Mouse (Mus musculus) limb, embryonic 12.5 days (tissue): ENCODE data around the gene Hnrnpc. TPM values are rescaled to one million over a fixed set of nuclear protein-coding genes. Genes with fewer than 3 reads are reported as not detected.

Source experiments
- ATAC-seq: fragments of 200-750 bp; cut with Nextera tagmentation; 2 replicates; pipeline ENCODE4 v1.8.0; 2017; ENCODE audit warnings: low read depth, moderate TSS enrichment; ENCODE audit not compliant: insufficient number of reproducible peaks, insufficient read depth, low FRiP score, low TSS enrichment
- H3K27ac ChIP-seq: fragments of 300-500 bp; sonication (generic); 2 replicates; pipeline ENCODE4 v1.5.1; 2016; ENCODE audit warnings: mild to moderate bottlenecking, moderate library complexity
- H3K27me3 ChIP-seq: fragments of 300-500 bp; sonication (generic); 2 replicates; pipeline ENCODE4 v1.6.1; 2016; ENCODE audit warnings: mild to moderate bottlenecking, moderate library complexity
- H3K36me3 ChIP-seq: fragments of 300-500 bp; sonication (generic); 2 replicates; pipeline ENCODE4 v1.6.1; 2016; ENCODE audit warnings: mild to moderate bottlenecking, moderate library complexity
- H3K4me1 ChIP-seq: fragments of 300-500 bp; sonication (generic); replicated peaks from 2 replicates; pipeline ENCODE4 v1.6.1; 2016
- H3K4me2 ChIP-seq: fragments of 300-500 bp; sonication (generic); 2 replicates; pipeline ENCODE4 v1.6.1; 2016; ENCODE audit warnings: mild to moderate bottlenecking, moderate library complexity
- H3K4me3 ChIP-seq: fragments of 300-500 bp; sonication (generic); replicated peaks from 2 replicates; pipeline ENCODE4 v1.5.1; 2016; ENCODE audit warnings: mild to moderate bottlenecking
- H3K9ac ChIP-seq: fragments of 300-500 bp; sonication (generic); replicated peaks from 2 replicates; pipeline ENCODE4 v1.6.1; 2016; ENCODE audit warnings: mild to moderate bottlenecking, moderate library complexity
- H3K9me3 ChIP-seq: fragments of 300-500 bp; sonication (generic); 2 replicates; pipeline ENCODE4 v1.6.1; 2016; ENCODE audit warnings: mild to moderate bottlenecking, moderate library complexity
- WGBS: fragments of 180-500 bp; shearing (Covaris S2); methylation state at CpG from one replicate; pipeline ENCODE4 v1.1.7; 2016; 5-methylcytosine and 5-hydroxymethylcytosine counted together
- polyA plus RNA-seq: library from polyadenylated mRNA; unstranded; fragments of >200 nt; fragmentation: Nextera tagmentation; extraction: Ambion mirVana; gene quantifications from 2 replicates; pipeline ENCODE4 v1.2.1, GENCODE M21; 2016

The Hnrnpc gene
- polyA plus RNA-seq, 1 experiment from 2014 or later, result 869 TPM

DNA sequence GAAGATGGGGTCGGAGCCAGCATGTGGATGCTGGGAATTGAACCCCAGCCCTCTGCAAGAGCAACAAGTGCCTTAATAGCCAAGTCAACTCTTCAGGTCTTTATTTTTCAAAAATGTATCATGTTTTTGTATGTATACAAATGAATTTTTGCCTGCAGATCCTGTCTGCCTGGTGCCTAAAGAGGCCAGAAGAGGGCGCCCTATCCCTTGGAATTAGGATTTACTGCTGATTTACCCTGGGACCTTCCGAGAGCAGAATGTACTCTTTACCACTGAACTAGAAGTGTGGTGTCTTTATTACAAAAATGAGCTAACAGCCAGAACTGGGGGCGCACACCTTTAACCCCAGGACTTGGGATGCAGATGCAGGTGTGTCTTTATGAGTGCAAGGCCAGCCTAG, 20.1 kb upstream of the Hnrnpc start:
- H3K27ac ChIP-seq, result no peak overlapping the region
- no peak for ATAC-seq
- no peak overlapping the region for H3K4me2 ChIP-seq
- no peak overlapping the region for H3K9ac ChIP-seq
- H3K4me1 ChIP-seq, result peaks cover 3% of the 10 kb centered on the region; the same call in 1 of the 2 replicates
- no peaks in the 10 kb centered on the region; the same call in 1 of the 2 replicates for H3K27me3 ChIP-seq
- H3K9me3 ChIP-seq, result no peaks in the 10 kb centered on the region
- no peaks in the 10 kb centered on the region for H3K36me3 ChIP-seq
- 22% methylated on average over 4 of the region's 4 CpGs for WGBS
- no peak overlapping the region for H3K4me3 ChIP-seq

DNA sequence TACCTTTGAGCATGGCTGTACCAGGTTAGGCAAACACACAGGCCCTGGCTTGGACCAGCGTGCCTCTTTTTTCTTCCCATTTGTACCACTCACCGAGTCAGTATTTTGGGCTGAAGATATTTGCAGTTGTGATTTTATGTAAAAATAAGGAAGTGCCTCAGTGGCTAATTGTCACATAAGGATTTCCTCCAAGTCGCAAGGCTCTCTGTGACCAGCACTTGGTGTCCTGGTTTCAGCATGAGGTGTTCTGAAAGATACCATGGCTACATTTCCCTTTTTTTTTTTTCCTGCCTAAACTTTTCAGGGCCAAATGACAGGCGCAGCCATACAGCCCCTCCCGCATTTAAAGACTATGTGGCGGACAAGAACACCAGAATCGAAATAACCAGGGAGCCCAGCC, 16.3 kb upstream of the Hnrnpc start:
- Histone ChIP-seq H3K9ac (no peak overlapping the region), H3K4me2 (peak overlapping the region; percentile 91), H3K27ac (no peak overlapping the region), H3K9me3 (no peaks in the 10 kb centered on the region), H3K4me3 (peak overlapping the region; percentile 56; the same call in 1 of the 2 replicates), H3K36me3 (no peaks in the 10 kb centered on the region), H3K4me1 (peaks cover 9% of the 10 kb centered on the region), H3K27me3 (no peaks in the 10 kb centered on the region; the same call in 1 of the 2 replicates)
- WGBS, result 64% methylated on average over 7 of the region's 7 CpGs
- no peak for ATAC-seq

DNA sequence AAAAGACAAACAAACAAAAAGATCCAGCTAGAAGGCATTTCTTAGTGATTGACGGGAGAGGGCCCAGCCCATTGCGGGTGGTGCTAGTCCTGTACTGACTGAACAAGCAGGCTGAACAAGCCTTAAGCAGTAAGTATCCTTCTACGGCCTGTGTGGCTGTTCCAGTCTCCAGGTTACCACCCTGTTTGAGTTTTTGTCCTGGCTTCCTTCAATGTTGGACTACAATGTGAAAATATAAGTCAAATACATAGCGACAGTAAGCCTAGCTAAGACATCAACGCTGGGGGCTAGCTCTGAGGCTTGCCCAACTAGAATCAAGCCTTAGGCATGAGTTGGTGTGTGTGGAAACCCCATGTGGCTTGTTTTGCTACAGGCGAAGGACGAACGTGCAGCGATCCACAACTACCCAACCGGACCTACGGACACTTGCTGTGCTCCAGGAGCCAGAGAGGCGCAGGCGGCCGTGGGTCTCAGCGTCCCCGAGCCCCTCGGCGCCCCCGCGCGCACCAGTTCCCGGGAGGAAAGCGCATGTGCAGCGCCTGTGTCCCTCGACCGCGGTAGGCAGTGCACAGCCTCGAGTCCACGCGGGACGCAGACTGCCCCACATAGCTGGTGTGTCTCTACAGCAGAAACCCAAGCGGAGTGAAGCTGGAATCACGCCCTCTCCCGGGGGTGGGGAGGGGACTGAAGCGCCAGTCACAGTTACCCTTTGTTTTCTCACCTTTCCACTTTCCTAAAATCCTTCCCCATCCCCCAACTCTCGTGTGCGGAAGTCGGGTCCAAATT, 15.2 kb upstream of the Hnrnpc start:
- Histone ChIP-seq H3K27ac (peak overlapping the region; percentile 93), H3K27me3 (no peaks in the 10 kb centered on the region; the same call in 1 of the 2 replicates), H3K9me3 (no peaks in the 10 kb centered on the region), H3K4me1 (peaks cover 9% of the 10 kb centered on the region), H3K4me2 (peak overlapping the region; percentile 91), H3K4me3 (peak overlapping the region; percentile 56), H3K9ac (peak overlapping the region; percentile 78), H3K36me3 (no peaks in the 10 kb centered on the region)
- WGBS, result under 1% methylated on average over 38 of the region's 38 CpGs
- peak; percentile 84 for ATAC-seq

DNA sequence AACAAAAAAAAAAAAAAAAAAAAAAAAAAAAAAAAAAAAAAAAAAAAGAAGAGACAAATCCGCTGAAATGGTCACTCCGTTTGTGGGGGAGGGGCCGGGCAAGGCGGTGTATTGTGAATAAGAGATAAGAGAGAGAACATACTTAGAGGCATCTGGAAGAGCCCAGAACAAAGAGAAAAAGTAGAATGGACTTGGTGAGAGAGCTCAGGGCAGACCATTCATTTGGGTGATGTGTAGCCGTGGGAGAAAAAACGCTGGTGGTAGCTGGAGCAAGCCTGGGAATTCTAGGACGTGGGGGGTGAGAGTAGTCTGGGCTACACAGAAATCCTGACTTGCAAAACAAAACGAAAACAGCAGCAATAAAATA, 14.6 kb upstream of the Hnrnpc start:
- WGBS, result 29% methylated on average over 8 of the region's 8 CpGs
- no peaks in the 10 kb centered on the region; the same call in 1 of the 2 replicates for H3K27me3 ChIP-seq
- peaks cover 9% of the 10 kb centered on the region for H3K4me1 ChIP-seq
- H3K27ac ChIP-seq, result peak overlapping the region; percentile 93
- no peak overlapping the region for H3K9ac ChIP-seq
- peak overlapping the region; percentile 56 for H3K4me3 ChIP-seq
- ATAC-seq, result peak; percentile 8; the same call in 1 of the 2 replicates
- H3K9me3 ChIP-seq, result no peaks in the 10 kb centered on the region
- H3K4me2 ChIP-seq, result peak overlapping the region; percentile 91
- no peaks in the 10 kb centered on the region for H3K36me3 ChIP-seq

DNA sequence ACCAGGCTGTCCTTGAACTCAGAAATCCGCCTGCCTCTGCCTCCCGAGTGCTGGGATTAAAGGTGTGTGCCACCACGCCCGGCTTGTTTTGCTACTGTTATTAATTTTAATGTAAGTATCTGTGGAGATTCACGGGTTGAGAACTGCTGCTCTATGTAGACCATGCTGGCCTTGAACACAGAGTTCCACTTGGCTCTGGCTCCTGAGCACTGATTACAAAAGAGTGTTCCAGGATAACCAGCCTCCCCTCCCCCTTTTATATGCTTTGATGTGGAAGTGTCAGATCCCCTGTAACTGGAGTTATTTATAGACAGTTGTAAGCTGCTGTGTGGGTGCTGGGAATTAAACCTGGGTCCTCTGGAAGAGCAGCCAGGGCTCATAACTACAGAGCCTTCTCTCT, 13.4 kb upstream of the Hnrnpc start:
- Histone ChIP-seq H3K4me2 (no peak overlapping the region), H3K27me3 (no peaks in the 10 kb centered on the region; the same call in 1 of the 2 replicates), H3K9ac (no peak overlapping the region), H3K9me3 (no peaks in the 10 kb centered on the region), H3K4me1 (peaks cover 9% of the 10 kb centered on the region), H3K4me3 (no peak overlapping the region), H3K36me3 (no peaks in the 10 kb centered on the region), H3K27ac (no peak overlapping the region)
- ATAC-seq, result no peak
- 90% methylated on average over 5 of the region's 5 CpGs for WGBS

DNA sequence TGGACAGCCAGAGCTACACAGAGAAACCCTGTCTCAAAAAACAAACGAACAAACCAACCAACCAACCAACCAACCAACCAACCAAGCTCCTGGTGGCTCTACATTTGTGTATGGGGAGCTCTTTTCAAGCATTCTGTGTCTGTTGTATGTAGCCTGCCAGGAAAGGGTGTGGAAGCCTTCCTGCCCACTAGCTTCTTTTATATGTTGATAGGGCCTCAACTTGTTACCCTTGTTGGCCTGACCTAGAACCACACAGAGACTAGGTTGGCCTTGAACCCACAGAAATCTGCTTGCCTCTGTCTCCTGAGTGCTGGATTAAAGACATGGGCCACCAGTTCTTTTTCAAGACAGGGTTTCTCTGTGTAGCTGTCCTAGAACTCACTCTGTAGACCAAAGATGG, 10.3 kb upstream of the Hnrnpc start:
- 72% methylated on average over 1 of the region's 1 CpGs for WGBS
- H3K4me1 ChIP-seq, result peaks cover 6% of the 10 kb centered on the region; the same call in 1 of the 2 replicates
- H3K4me2 ChIP-seq, result no peak overlapping the region
- no peak overlapping the region for H3K9ac ChIP-seq
- no peak overlapping the region for H3K27ac ChIP-seq
- no peaks in the 10 kb centered on the region for H3K36me3 ChIP-seq
- no peaks in the 10 kb centered on the region for H3K9me3 ChIP-seq
- no peak for ATAC-seq
- H3K4me3 ChIP-seq, result no peak overlapping the region
- H3K27me3 ChIP-seq, result no peaks in the 10 kb centered on the region

DNA sequence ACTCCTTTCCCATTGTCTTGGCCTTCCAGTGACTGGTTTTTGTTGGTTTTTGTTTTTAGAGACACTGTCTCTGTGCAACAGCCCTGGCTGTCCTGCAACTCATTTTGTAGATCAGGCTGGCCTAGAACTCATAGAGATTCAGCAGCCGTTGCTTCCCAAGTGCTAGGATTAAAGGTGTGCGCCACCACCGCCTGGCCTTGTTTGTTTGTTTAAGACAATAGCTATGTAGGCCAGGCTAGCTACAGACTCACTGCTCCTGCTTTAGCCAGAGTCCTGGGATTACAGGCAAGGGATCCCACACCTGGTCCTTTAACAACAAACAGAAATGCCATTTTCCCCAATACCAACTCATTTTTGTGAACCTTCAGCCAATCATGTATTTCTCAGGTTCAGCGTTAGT, 6.5 kb upstream of the Hnrnpc start, which contains the start of gene Rpgrip1:
TSS of gene Rpgrip1 (plus strand) at position 359 of the 400 bp plus-strand sequence.
- no peaks in the 10 kb centered on the region for H3K36me3 ChIP-seq
- ATAC-seq, result no peak
- H3K4me2 ChIP-seq, result no peak within 1 kb of the TSS
- 86% methylated on average over 4 of the region's 4 CpGs for WGBS
- 0 out of 2 replicates have a peak, but pooled peaks cover 5% of the 10 kb centered on the region for H3K4me1 ChIP-seq
- no peak within 1 kb of the TSS for H3K9ac ChIP-seq
- H3K27ac ChIP-seq, result no peak within 1 kb of the TSS
- no peaks in the 10 kb centered on the region for H3K27me3 ChIP-seq
- H3K9me3 ChIP-seq, result no peaks in the 10 kb centered on the region
- H3K4me3 ChIP-seq, result no peak within 1 kb of the TSS

DNA sequence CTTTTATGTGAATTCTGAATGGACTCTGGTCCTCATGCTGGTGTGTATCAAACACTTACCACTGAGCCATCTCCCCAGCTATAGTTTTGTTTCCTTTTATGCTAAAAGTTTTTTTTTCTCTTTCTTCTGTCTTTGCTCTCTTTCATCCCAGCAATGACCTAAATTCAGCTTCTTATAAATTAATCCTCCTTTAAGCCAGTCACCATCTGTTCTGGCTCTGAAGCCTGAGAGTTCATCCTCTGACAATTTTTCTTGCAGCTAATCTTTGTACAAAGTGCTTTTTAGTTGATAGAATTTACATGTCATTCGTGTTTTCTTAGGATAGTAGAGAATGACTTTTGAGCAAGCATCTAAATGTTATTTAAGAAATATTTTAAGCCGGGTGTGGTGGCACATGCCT, 4.2 kb upstream of the Hnrnpc start:
- H3K27me3 ChIP-seq, result no peaks in the 10 kb centered on the region
- H3K4me1 ChIP-seq, result 0 out of 2 replicates have a peak, but pooled peaks cover 5% of the 10 kb centered on the region
- no peak overlapping the region for H3K27ac ChIP-seq
- 80% methylated on average over 2 of the region's 2 CpGs for WGBS
- ATAC-seq, result no peak
- no peak overlapping the region for H3K4me3 ChIP-seq
- no peak overlapping the region for H3K4me2 ChIP-seq
- no peak overlapping the region for H3K9ac ChIP-seq
- no peaks in the 10 kb centered on the region for H3K9me3 ChIP-seq
- no peaks in the 10 kb centered on the region for H3K36me3 ChIP-seq

DNA sequence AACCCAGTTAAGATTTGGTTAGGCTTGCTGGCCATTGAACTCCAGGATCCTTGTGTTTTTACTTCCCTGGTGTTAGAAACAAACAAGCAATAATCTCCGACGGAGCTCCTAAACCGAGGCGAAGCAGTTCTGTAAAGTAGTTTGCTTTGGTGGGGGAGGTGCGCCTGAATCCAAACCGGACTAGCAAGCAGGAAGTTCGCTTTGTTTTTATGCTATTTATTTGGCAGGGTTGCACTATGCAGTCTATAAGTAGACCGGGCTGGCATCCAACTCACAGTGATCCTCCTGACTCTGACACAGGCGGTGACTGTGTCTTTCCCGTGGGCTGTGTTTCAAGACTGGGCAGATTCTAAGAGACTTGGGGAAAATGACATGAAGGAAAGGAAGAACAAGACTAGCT, 2.9 kb upstream of the Hnrnpc start:
- H3K9ac ChIP-seq, result no peak overlapping the region
- peak overlapping the region; percentile 26 for H3K4me2 ChIP-seq
- 25% methylated on average over 10 of the region's 10 CpGs for WGBS

DNA sequence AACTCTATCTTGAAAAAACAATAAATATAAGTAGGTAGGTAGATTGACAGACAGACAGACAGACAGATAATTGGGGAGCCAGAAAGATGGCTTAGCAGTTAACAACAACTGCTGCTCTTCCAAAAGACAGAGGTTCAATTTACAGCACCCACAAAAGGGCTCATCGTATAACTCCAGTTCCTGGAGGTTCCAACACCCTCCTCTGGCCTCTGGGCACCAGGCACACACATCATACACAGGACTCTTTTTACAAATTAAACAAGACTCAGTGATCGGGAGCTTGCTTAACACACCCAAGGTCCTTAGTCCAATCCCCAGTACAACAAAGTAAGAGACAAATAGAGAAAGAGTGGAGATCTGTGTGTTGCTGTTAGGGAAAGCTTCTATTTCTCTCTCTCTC, 1.5 kb upstream of the Hnrnpc start:
- Histone ChIP-seq H3K4me3 (no peak overlapping the region), H3K27ac (0 out of 2 replicates have a peak overlapping the region, but pooled peaks have one; percentile 37), H3K27me3 (no peaks in the 10 kb centered on the region), H3K4me2 (no peak overlapping the region), H3K36me3 (peaks cover 12% of the 10 kb centered on the region), H3K9ac (no peak overlapping the region), H3K4me1 (peaks cover 18% of the 10 kb centered on the region), H3K9me3 (no peaks in the 10 kb centered on the region)
- 53% methylated on average over 2 of the region's 2 CpGs for WGBS
- no peak for ATAC-seq

More for the DNA sequence above, 2.9 kb upstream of the Hnrnpc start:
- Histone ChIP-seq H3K27ac (peak overlapping the region; percentile 74), H3K27me3 (no peaks in the 10 kb centered on the region), H3K4me3 (no peak overlapping the region), H3K4me1 (0 out of 2 replicates have a peak, but pooled peaks cover 10% of the 10 kb centered on the region), H3K36me3 (peaks cover 7% of the 10 kb centered on the region), H3K9me3 (no peaks in the 10 kb centered on the region)
- ATAC-seq, result no peak

DNA sequence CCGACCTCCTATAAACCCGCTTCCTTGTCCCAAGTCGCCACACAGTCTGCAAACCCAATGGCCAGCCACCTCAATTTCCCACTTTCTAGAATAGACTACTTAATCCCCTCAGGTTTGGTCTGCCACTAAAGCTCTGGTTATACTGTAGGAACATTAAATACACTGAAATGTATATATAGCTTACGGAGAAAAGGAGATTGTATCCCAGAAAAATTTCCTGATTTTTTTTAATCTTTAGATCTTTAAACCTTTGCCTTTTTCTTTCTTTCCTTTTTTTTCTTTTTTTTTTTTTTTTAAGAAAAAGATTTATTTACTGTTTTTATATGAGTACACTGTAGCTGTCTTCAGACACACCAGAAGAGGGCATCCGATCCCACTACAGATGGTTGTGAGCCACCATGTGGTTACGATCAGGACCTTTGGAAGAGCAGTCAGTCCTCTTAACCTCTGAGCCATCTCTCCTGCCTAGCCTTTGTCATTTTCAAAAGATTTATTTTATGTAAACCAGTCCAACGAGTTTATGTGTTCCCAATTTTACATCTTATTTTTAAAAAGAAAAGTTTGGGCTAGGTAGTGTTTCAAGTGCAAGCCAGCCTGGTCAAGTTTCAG, 953 bp upstream of the Hnrnpc start:
- WGBS, result 34% methylated on average over 7 of the region's 7 CpGs
- peaks cover 12% of the 10 kb centered on the region for H3K36me3 ChIP-seq
- H3K4me2 ChIP-seq, result peak overlapping the region; percentile 58
- H3K27ac ChIP-seq, result peak overlapping the region; percentile 90
- ATAC-seq, result peak; percentile 11; the same call in 1 of the 2 replicates
- no peaks in the 10 kb centered on the region for H3K9me3 ChIP-seq
- peak overlapping the region; percentile 33 for H3K4me3 ChIP-seq
- no peaks in the 10 kb centered on the region for H3K27me3 ChIP-seq
- peak overlapping the region; percentile 42 for H3K9ac ChIP-seq
- peaks cover 21% of the 10 kb centered on the region for H3K4me1 ChIP-seq
